ENCODE assay signal across 8 mouse cellular contexts in the genomic region with DNA sequence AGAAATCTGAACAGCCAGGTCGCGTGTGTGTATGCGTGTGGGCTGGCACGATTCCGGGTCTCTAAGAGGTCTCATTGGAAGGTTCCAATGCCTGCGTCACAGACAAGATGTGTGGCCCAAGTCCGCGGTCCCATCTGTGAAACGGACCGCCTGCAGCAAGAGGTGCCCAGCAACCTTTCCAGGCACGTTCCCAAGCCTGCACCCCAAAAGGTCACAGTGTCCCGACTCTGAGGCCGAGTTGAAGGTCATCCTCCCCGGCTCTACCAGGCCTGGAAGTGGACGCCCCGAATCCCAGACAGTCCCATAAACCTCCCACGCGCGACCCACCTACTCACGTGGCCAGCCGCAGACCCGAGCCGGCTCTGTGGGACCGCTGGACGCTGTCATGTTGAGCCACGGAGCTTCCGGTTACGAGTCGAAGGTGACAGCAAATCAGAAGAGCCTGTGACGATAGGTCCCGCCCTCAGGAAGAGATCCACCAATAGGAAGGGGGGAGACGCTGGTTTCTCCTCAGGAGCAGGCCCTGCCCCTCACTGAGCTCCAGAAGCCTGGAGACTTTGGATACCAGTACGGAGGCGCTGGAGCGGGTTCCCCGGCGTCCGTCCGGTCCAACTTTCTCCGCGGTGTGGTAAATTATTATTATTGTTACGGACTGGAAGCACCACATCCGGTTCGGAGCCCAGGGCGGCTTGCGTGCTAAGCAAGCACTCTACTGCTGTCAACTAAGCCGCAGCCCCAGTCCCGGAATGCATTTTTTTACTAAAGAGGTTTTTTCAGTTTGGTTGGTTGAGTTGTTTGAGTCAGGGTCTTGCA. TPM values are rescaled to one million over a fixed set of nuclear protein-coding genes. Genes with fewer than 3 reads are reported as not detected.
DNase-seq lines count a peak whose midpoint lies in the region; ATAC-seq and TF ChIP-seq lines count a peak whose summit lies in the region.

Gene Ecsit, minus strand, starts transcription at position 417 of the 813 bp plus-strand sequence.

- H3K36me3 ChIP-seq in ES-E14 (ENCODE audit: control insufficient read depth, insufficient read depth, low read length, poor library complexity, severe bottlenecking) = no peaks in the 10 kb centered on the region
- H3K36me3 ChIP-seq in forebrain, embryonic 15.5 days = no peaks in the 10 kb centered on the region

- DNase-seq in ES-E14 (ENCODE audit: low read depth, low spot score) = peak; percentile 92
- DNase-seq in cerebellum, adult 11-12 months = peak; percentile 97
- peak; percentile 93 for DNase-seq in heart, postnatal 25 days (ENCODE audit: low spot score)
- peak; percentile 92 to 98 for DNase-seq in layer of hippocampus, adult 18-20 months (ENCODE audit: low spot score in 2 of 2)
- peak; percentile 88 for DNase-seq in lung, adult 2 months
- peak; percentile 82 to 91 for DNase-seq in thymus, adult 18-20 months

- peak; percentile 72; the same call in 1 of the 2 replicates for TF ChIP-seq POLR2A in lung, adult 2 months (IDR thresholded peaks at IDR 0.05; ENCODE audit: borderline replicate concordance, extremely low read depth, low read depth, low read length)

- TF ChIP-seq CTCF in lung, adult 2 months (IDR thresholded peaks at IDR 0.05; ENCODE audit: insufficient read depth, low read length) = no peak

- H3K9ac ChIP-seq in ES-E14 (ENCODE audit: insufficient read depth, low read depth, low read length, poor library complexity, severe bottlenecking) = peak within 1 kb of the TSS; percentile 75
- peak within 1 kb of the TSS; percentile 68 for H3K9ac ChIP-seq in forebrain, embryonic 15.5 days (replicated peaks)

- no peak within 1 kb of the TSS for H3K27ac ChIP-seq in ES-E14 (ENCODE audit: insufficient read depth, low read depth, low read length, poor library complexity, severe bottlenecking)
- peak within 1 kb of the TSS; percentile 78 for H3K27ac ChIP-seq in forebrain, embryonic 15.5 days (replicated peaks)

- WGBS in forebrain, embryonic 15.5 days = under 1% methylated on average over 48 of the region's 48 CpGs
- WGBS in lung, adult 2 months = under 1% methylated on average over 48 of the region's 48 CpGs

- no peaks in the 10 kb centered on the region for H3K27me3 ChIP-seq in forebrain, embryonic 15.5 days

- ATAC-seq in forebrain, embryonic 15.5 days (replicated peaks) = peak; percentile 100
- peak; percentile 99 for ATAC-seq in neutrophil, adult 5-6 weeks (ENCODE audit: extremely low read depth, insufficient number of reproducible peaks, low FRiP score, poor library complexity, severe bottlenecking)

- peak within 1 kb of the TSS; percentile 64 for H3K4me2 ChIP-seq in forebrain, embryonic 15.5 days (replicated peaks)

- peaks cover 0 to 2% of the 10 kb centered on the region in 2 experiments; a peak in 1 of 4 replicates for H3K4me1 ChIP-seq in ES-E14 (ENCODE audit: control insufficient read depth in 2 of 2, insufficient read depth in 2 of 2, low read length in 2 of 2, poor library complexity in 1 of 2)
- H3K4me1 ChIP-seq in forebrain, embryonic 15.5 days = peaks cover 18% of the 10 kb centered on the region
- peaks cover 2% of the 10 kb centered on the region; the same call in 1 of the 2 replicates for H3K4me1 ChIP-seq in lung, adult 2 months (ENCODE audit: control insufficient read depth, insufficient read depth, low read length)

- intact Hi-C loops in heart, postnatal 25 days (cut with DNase I) = no loop called here

- peak within 1 kb of the TSS; percentile 83 to 94 for H3K4me3 ChIP-seq in ES-E14 (ENCODE audit: insufficient read depth in 1 of 2, low read depth in 1 of 2, low read length in 2 of 2, poor library complexity in 1 of 2, severe bottlenecking in 1 of 2)
- H3K4me3 ChIP-seq in forebrain, embryonic 15.5 days = peak within 1 kb of the TSS; percentile 73
- H3K4me3 ChIP-seq in lung, adult 2 months (replicated peaks; ENCODE audit: extremely low read depth, low read depth, low read length) = peak within 1 kb of the TSS; percentile 87

- no peaks in the 10 kb centered on the region for H3K9me3 ChIP-seq in ES-E14 (ENCODE audit: control insufficient read depth, insufficient read depth, low read depth, low read length)
- no peaks in the 10 kb centered on the region for H3K9me3 ChIP-seq in forebrain, embryonic 15.5 days

- in situ Hi-C loops in ES-E14 (cut with MboI; ENCODE audit: low sequenced_read_pairs in 2 of 2, unreplicated experiment in 2 of 2) = no loop called here

TF ChIP-seq in ES-E14, 5 proteins besides CTCF, POLR2A, EP300 and RAD21:
- TF ChIP-seq CHD2 (IDR thresholded peaks at IDR 0.05; ENCODE audit: low read depth, low read length) (peak; percentile 63), ZNF384 (IDR thresholded peaks at IDR 0.05; ENCODE audit: low read depth, low read length) (no peak)

RNA-seq across cellular contexts. Expression of gene Ecsit, which starts in this region (rescaled TPM):
- 37.5 and 38.2 TPM in 2 replicates for total RNA-seq in ES-E14 (2012; rRNA removed)
- polyA plus RNA-seq in forebrain, embryonic 15.5 days (2015; fragmentation: Nextera tagmentation; extraction: Ambion mirVana) = 59.2 and 59.7 TPM in 2 replicates
- total RNA-seq in heart, postnatal 25 days (2021) = 100 to 1,000 TPM; 103 TPM
- 10 to 100 TPM; 49.8 to 51.3 TPM for total RNA-seq in layer of hippocampus, adult 18-20 months (2021)
- 29.1 and 36.4 TPM in 2 replicates for polyA plus RNA-seq in lung, adult 2 months (2012; rRNA removed)
- 10.1 and 14.0 TPM in 2 replicates for total RNA-seq in neutrophil, adult 5-6 weeks (2017)
